Mouse (Mus musculus) kidney, adult 8-10 months (tissue): ENCODE data around the gene Sult1c2.
"Not testable (repeated sequence)": the region's sequence is repeated elsewhere in the genome, so short reads cannot be mapped to it uniquely, and the experiment has no call there.

ENCODE experiments used
- DNase-seq, 2 experiments: peaks; one replicate each; pipeline ENCODE4 v3.0.0; 2022

The Sult1c2 gene

GRCm38 (mm10) chr17:53846206-53846605, at the start of gene Sult1c2:
Gene Sult1c2 (minus strand): TSS chr17:53846339.
- peak; percentile 91 to 95 for DNase-seq

GRCm38 (mm10) chr17:53879006-53879675, 33.0 kb upstream of the Sult1c2 start:
- DNase-seq = peak; percentile 44 to 56

GRCm38 (mm10) chr17:53874433-53874832, 28.3 kb upstream of the Sult1c2 start:
- peak; percentile 83 to 86 for DNase-seq

- DNase-seq = peak; percentile 52 to 72
These were observed 26.1 kb upstream of the Sult1c2 start for GRCm38 (mm10) chr17:53872192-53872591.

- peak in 1 of 2 experiments; percentile 45 for DNase-seq
These were observed 23.8 kb upstream of the Sult1c2 start for GRCm38 (mm10) chr17:53869931-53870330.

GRCm38 (mm10) chr17:53865260-53865955, 19.3 kb upstream of the Sult1c2 start:
- DNase-seq = no peak

GRCm38 (mm10) chr17:53860548-53860947, 14.4 kb upstream of the Sult1c2 start:
- DNase-seq = no peak

- DNase-seq = no peak
These were observed 8.9 kb upstream of the Sult1c2 start for GRCm38 (mm10) chr17:53854992-53855391.

- DNase-seq = peak; percentile 78 to 84
These were observed 343 bp downstream of the Sult1c2 start for GRCm38 (mm10) chr17:53845796-53846195.

GRCm38 (mm10) chr17:53833366-53833765, 12.8 kb downstream of the Sult1c2 start:
- DNase-seq = peak; percentile 30 to 32

GRCm38 (mm10) chr17:53803974-53804373, 42.2 kb downstream of the Sult1c2 start:
- DNase-seq = not testable (repeated sequence)

GRCm38 (mm10) chr17:53783381-53783780, 62.8 kb downstream of the Sult1c2 start:
- no peak for DNase-seq
